Mouse (Mus musculus) embryonic facial prominence, embryonic 15.5 days (tissue): Measurements from ENCODE around the gene Glcci1. TPM values are rescaled to one million over a fixed set of nuclear protein-coding genes. Genes with fewer than 3 reads are reported as not detected.

ENCODE experiments used
- ATAC-seq: fragments of 200-750 bp; cut with Nextera tagmentation; 2 replicates; pipeline ENCODE4 v1.8.0; 2017; ENCODE audit warnings: low read depth, moderate TSS enrichment; ENCODE audit not compliant: insufficient number of reproducible peaks, low FRiP score, low TSS enrichment
- H3K27ac ChIP-seq: fragments of 300-500 bp; sonication (generic); replicated peaks from 2 replicates; pipeline ENCODE4 v1.5.1; 2015; ENCODE audit warnings: mild to moderate bottlenecking, inconsistent platforms
- H3K27me3 ChIP-seq: fragments of 300-500 bp; sonication (generic); 2 replicates; pipeline ENCODE4 v1.6.1; 2015; ENCODE audit warnings: inconsistent platforms
- H3K36me3 ChIP-seq: fragments of 300-500 bp; sonication (generic); 2 replicates; pipeline ENCODE4 v1.6.1; 2015; ENCODE audit warnings: mild to moderate bottlenecking, inconsistent platforms
- H3K4me1 ChIP-seq: fragments of 300-500 bp; sonication (generic); 2 replicates; pipeline ENCODE4 v1.6.1; 2015; ENCODE audit warnings: inconsistent platforms
- H3K4me2 ChIP-seq: fragments of 300-500 bp; sonication (generic); replicated peaks from 2 replicates; pipeline ENCODE4 v1.6.1; 2015; ENCODE audit warnings: mild to moderate bottlenecking, inconsistent platforms
- H3K4me3 ChIP-seq: fragments of 300-500 bp; sonication (generic); replicated peaks from 2 replicates; pipeline ENCODE4 v1.5.1; 2015; ENCODE audit warnings: mild to moderate bottlenecking, inconsistent platforms
- H3K9ac ChIP-seq: fragments of 300-500 bp; sonication (generic); 2 replicates; pipeline ENCODE4 v1.6.1; 2015; ENCODE audit warnings: inconsistent platforms
- H3K9me3 ChIP-seq: fragments of 300-500 bp; sonication (generic); replicated peaks from 2 replicates; pipeline ENCODE4 v1.6.1; 2016; ENCODE audit warnings: inconsistent platforms
- WGBS: fragments of 180-500 bp; shearing (Covaris S2); methylation state at CpG from one replicate; pipeline ENCODE4 v1.1.7; 2015; 5-methylcytosine and 5-hydroxymethylcytosine counted together
- polyA plus RNA-seq: library from polyadenylated mRNA; unstranded; fragments of >200 nt; fragmentation: Nextera tagmentation; extraction: Ambion mirVana; gene quantifications from 2 replicates; pipeline ENCODE4 v1.2.1, GENCODE M21; 2015

The Glcci1 gene
- polyA plus RNA-seq, 1 experiment from 2014 or later, result 7.8 TPM

DNA sequence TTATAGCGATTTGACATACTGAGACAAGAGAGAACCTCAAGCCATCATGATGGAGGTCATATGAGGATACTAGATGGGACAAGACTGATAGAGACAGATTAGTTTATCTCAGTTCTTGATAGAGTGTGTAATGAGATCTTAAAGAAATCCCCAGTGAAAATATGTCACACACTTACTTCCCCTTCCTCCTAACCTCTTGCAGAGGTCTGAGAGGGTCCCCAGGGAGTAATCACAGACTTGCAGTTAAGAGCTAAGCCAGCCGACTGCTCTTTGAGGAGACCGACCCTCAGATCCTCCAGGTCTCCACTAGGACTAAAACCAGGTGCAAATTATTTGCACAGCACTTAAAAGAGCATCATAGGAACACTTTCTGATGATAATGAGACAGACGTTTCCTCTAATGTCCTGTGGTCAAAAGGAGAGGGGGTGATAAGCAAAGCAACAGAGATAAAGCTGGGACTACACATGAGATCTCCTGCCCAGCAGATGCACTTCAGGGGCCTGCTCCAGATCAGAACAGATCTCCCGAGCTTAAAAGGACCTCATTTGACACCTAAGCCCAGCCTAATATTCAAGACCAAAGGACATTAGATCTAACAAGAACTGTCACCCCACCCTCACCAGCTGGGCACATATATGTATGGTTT is 122.7 kb downstream of the Glcci1 start:
- WGBS, result 59% methylated on average over 5 of the region's 5 CpGs
- Histone ChIP-seq H3K4me3 (no peak overlapping the region), H3K4me2 (no peak overlapping the region), H3K9me3 (no peaks in the 10 kb centered on the region), H3K27me3 (no peaks in the 10 kb centered on the region), H3K9ac (no peak overlapping the region), H3K36me3 (no peaks in the 10 kb centered on the region), H3K4me1 (no peaks in the 10 kb centered on the region), H3K27ac (no peak overlapping the region)
- ATAC-seq, result no peak

DNA sequence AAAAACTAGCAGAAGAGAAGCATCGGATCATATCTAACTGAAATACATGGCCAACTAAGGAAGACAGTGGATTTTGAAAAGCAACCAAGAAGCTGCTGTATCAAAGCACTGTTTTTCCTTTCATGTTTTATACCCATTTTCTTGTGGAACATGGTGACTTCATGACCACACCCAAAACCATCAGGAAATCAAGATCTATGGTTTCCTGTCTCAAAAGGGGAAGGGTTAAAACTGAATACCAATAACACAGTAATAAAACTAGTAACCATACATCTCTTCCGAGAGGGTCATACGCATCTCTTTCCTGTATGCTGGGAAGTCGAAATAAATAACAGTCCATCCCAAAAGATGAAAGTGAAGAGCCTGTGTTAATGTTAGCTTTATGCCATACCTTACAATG is 123.3 kb downstream of the Glcci1 start:
- Histone ChIP-seq H3K4me3 (no peak overlapping the region), H3K4me2 (no peak overlapping the region), H3K4me1 (no peaks in the 10 kb centered on the region), H3K9me3 (no peaks in the 10 kb centered on the region), H3K9ac (no peak overlapping the region), H3K36me3 (no peaks in the 10 kb centered on the region), H3K27ac (no peak overlapping the region), H3K27me3 (no peaks in the 10 kb centered on the region)
- ATAC-seq, result no peak
- 95% methylated on average over 4 of the region's 4 CpGs for WGBS

DNA sequence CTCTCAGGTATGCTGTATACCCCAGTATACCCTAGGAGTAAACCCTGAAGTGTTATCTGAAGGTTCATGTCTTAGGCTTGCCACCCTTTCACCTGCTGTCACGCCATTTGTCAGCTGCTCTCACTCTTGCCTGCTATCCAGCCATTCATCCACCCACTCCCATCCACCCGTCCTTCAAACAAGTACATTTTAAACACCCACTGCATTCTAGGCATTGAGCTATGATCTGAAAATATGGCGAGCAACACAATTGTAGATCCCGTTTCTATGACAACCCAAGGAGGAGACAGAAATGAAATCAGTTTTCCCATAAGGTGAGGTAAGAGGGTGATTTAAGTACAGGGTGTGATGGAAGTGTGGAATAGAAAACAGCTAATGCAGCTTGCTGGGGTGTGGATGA is 128.7 kb downstream of the Glcci1 start:
- no peak overlapping the region for H3K4me3 ChIP-seq

DNA sequence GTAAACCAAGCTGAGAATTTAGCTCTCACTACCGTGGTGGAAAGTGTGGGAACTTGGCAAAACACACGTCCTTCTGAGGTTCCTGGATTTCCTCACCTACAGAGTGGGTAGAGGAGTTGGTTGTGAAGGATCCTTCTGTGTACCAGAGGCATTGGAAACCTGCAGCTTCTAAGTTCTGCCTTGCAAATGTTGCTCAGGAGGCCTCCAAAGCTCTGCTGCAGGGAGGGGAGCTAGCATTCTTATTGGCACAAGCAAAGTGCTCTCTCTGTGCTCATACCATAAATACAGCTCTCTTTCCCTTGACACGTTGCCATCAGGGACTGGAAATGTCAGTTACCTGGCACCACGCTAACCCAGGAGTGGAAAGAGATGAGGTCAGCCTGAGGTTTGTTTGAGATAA is 129.5 kb downstream of the Glcci1 start:
- no peak for ATAC-seq

More for the DNA sequence above, 128.7 kb downstream of the Glcci1 start:
- 88% methylated on average over 4 of the region's 4 CpGs for WGBS
- Histone ChIP-seq H3K9me3 (no peaks in the 10 kb centered on the region), H3K27ac (no peak overlapping the region), H3K36me3 (no peaks in the 10 kb centered on the region), H3K4me2 (no peak overlapping the region), H3K4me1 (0 out of 2 replicates have a peak, but pooled peaks cover 5% of the 10 kb centered on the region), H3K27me3 (no peaks in the 10 kb centered on the region), H3K9ac (no peak overlapping the region)
- no peak for ATAC-seq

DNA sequence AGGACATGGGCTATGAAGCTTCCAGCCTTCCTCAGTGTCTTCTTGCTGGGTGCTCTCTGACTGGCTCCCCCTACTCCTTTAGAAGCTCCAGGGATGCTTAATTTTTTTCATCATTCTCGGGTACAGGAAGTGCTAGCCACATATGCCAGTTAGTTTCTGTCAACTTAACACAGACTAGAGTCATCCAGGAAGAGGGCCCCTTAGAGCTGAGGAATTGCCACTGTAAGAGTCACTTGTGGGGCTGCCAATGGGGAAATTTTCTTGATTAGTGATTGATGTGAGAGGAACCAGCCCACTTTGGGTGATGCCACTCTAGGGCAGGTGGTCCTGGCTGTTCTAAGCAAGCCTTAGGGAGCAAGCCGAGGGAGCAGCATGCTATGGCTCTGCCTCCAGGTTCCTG is 130.1 kb downstream of the Glcci1 start:
- Histone ChIP-seq H3K27ac (no peak overlapping the region), H3K36me3 (no peaks in the 10 kb centered on the region), H3K27me3 (no peaks in the 10 kb centered on the region), H3K9ac (no peak overlapping the region), H3K4me1 (0 out of 2 replicates have a peak, but pooled peaks cover 5% of the 10 kb centered on the region), H3K4me3 (no peak overlapping the region), H3K4me2 (no peak overlapping the region), H3K9me3 (no peaks in the 10 kb centered on the region)
- 80% methylated on average over 2 of the region's 2 CpGs for WGBS
- ATAC-seq, result no peak

More for the DNA sequence above, 129.5 kb downstream of the Glcci1 start:
- Histone ChIP-seq H3K27me3 (no peaks in the 10 kb centered on the region), H3K9me3 (no peaks in the 10 kb centered on the region), H3K9ac (no peak overlapping the region), H3K4me3 (no peak overlapping the region), H3K27ac (no peak overlapping the region), H3K4me1 (0 out of 2 replicates have a peak, but pooled peaks cover 5% of the 10 kb centered on the region), H3K4me2 (no peak overlapping the region), H3K36me3 (no peaks in the 10 kb centered on the region)
- 76% methylated on average over 4 of the region's 4 CpGs for whole genome bisulfite sequencing

DNA sequence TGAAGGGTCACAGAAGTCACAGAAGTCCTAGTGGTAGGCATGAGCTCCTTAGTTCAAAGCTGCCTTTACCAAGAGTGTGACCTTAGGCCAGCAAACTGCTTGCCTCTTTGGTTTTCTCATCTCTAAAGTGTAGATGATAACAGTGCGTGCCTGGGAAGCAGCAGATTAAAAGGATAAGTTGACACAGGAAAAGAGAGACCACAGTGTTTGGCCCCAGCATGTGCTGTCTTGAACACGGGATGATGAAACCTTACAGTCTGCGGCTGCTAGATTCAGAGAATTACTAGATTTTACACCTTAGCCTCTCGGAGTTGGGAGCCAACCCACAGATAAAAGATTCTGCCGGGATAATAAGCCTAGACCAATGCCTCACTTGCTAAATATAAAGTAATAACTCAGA is 131.5 kb downstream of the Glcci1 start:
- Histone ChIP-seq H3K4me1 (peaks cover 15% of the 10 kb centered on the region), H3K27me3 (no peaks in the 10 kb centered on the region), H3K4me2 (no peak overlapping the region), H3K36me3 (no peaks in the 10 kb centered on the region), H3K4me3 (no peak overlapping the region), H3K9ac (no peak overlapping the region), H3K27ac (no peak overlapping the region), H3K9me3 (no peaks in the 10 kb centered on the region)
- whole genome bisulfite sequencing, result 78% methylated on average over 5 of the region's 5 CpGs
- ATAC-seq, result no peak

GRCm38 (mm10) chr6:8644703-8645102 is 135.3 kb downstream of the Glcci1 start:
- no peak; the same call in 1 of the 2 replicates for ATAC-seq

DNA sequence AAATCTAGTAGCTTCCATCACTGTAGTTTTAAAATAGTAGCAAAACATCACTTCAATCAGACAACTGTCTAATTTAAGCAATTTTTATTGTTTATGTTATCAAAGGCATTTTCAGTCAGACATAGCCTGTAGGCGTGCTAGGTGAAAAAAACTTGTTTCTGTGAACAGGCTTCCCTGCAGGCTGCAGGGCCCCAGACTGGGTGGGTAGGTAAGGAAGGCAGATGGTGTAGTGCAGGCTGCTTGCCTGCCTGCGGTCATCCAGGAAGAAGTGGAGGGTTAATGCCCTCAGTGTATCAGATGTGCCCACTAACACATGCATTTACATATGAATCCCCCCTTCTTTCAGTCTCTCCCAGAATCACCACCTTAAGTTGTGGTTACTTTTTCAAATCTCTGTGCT is 136.3 kb downstream of the Glcci1 start:
- WGBS, result 56% methylated on average over 2 of the region's 2 CpGs
- ATAC-seq, result no peak
- H3K9me3 ChIP-seq, result no peaks in the 10 kb centered on the region
- H3K4me1 ChIP-seq, result peaks cover 16% of the 10 kb centered on the region
- H3K4me2 ChIP-seq, result no peak overlapping the region
- H3K36me3 ChIP-seq, result no peaks in the 10 kb centered on the region
- H3K27me3 ChIP-seq, result no peaks in the 10 kb centered on the region
- H3K4me3 ChIP-seq, result no peak overlapping the region
- no peak overlapping the region for H3K9ac ChIP-seq
- H3K27ac ChIP-seq, result no peak overlapping the region

More at GRCm38 (mm10) chr6:8644703-8645102, 135.3 kb downstream of the Glcci1 start:
- H3K9me3 ChIP-seq, result no peaks in the 10 kb centered on the region
- no peak overlapping the region for H3K4me2 ChIP-seq
- H3K4me3 ChIP-seq, result no peak overlapping the region
- WGBS, result 47% methylated on average over 10 of the region's 10 CpGs
- no peaks in the 10 kb centered on the region for H3K27me3 ChIP-seq
- H3K9ac ChIP-seq, result no peak overlapping the region
- H3K36me3 ChIP-seq, result no peaks in the 10 kb centered on the region
- peaks cover 16% of the 10 kb centered on the region for H3K4me1 ChIP-seq
- peak overlapping the region; percentile 63 for H3K27ac ChIP-seq
